Mouse (Mus musculus) adrenal gland, postnatal 0 days (tissue): Measurements from ENCODE around the gene Ptgis. TPM values are rescaled to one million over a fixed set of nuclear protein-coding genes. Genes with fewer than 3 reads are reported as not detected.

Source experiments
- polyA plus RNA-seq: library from polyadenylated mRNA; unstranded; fragments of >200 nt; fragmentation: Nextera tagmentation; extraction: Ambion mirVana; gene quantifications from 2 replicates; pipeline ENCODE4 v1.2.1, GENCODE M21; 2015

The Ptgis gene
- polyA plus RNA-seq, result 35.2 and 55.5 TPM in 2 replicates

GRCm38 (mm10) chr2:167240008-167240964, at the start of gene Ptgis:
Gene Ptgis, minus strand, starts transcription at chr2:167240604.

GRCm38 (mm10) chr2:167190076-167190399, 50.4 kb downstream of the Ptgis start, which contains the start of gene Kcnb1:
Gene Kcnb1, minus strand, starts transcription at chr2:167190155.

Other genes with a start within 250 kb of the Ptgis start
- gene Stau1, start 244.3 kb downstream of the Ptgis start, polyA plus RNA-seq, result 42.5 and 54.8 TPM in 2 replicates
- 18.0 and 24.4 TPM in 2 replicates for gene Ddx27, start 225.4 kb downstream of the Ptgis start, polyA plus RNA-seq
- 5.2 and 6.5 TPM in 2 replicates for gene Znfx1, start 177.6 kb downstream of the Ptgis start, polyA plus RNA-seq
- 2.2 and 2.4 TPM in 2 replicates for gene Kcnb1, start 50.4 kb downstream of the Ptgis start, polyA plus RNA-seq
- gene B4galt5, start 108.6 kb upstream of the Ptgis start, polyA plus RNA-seq, result 13.1 and 23.4 TPM in 2 replicates
- gene Slc9a8, start 181.1 kb upstream of the Ptgis start, polyA plus RNA-seq, result 10.7 and 19.3 TPM in 2 replicates